Mouse (Mus musculus) embryonic facial prominence, embryonic 14.5 days (tissue): ENCODE data around the gene Anapc11. TPM values are rescaled to one million over a fixed set of nuclear protein-coding genes. Genes with fewer than 3 reads are reported as not detected.

Source experiments
- ATAC-seq: fragments of 200-750 bp; cut with Nextera tagmentation; 2 replicates; pipeline ENCODE4 v1.8.0; 2017; ENCODE audit warnings: low read depth, moderate number of reproducible peaks, moderate TSS enrichment
- DNase-seq: peaks from one replicate; pipeline ENCODE4 v3.0.0-alpha.2; 2015; ENCODE audit warnings: low spot score
- H3K27ac ChIP-seq: fragments of 300-500 bp; sonication (generic); replicated peaks from 2 replicates; pipeline ENCODE4 v1.5.1; 2014; ENCODE audit warnings: low read depth, mild to moderate bottlenecking, low read length, moderate library complexity
- H3K27me3 ChIP-seq: fragments of 300-500 bp; sonication (generic); replicated peaks from 2 replicates; pipeline ENCODE4 v1.6.1; 2014; ENCODE audit warnings: low read length; ENCODE audit not compliant: control insufficient read depth, insufficient read depth
- H3K36me3 ChIP-seq: fragments of 300-500 bp; sonication (generic); 2 replicates; pipeline ENCODE4 v1.6.1; 2014; ENCODE audit warnings: low read length, mixed read lengths; ENCODE audit not compliant: control insufficient read depth, insufficient read depth
- H3K4me1 ChIP-seq: fragments of 300-500 bp; sonication (generic); 2 replicates; pipeline ENCODE4 v1.6.1; 2014; ENCODE audit warnings: antibody characterized with exemption, low read length; ENCODE audit not compliant: control insufficient read depth, insufficient read depth
- H3K4me2 ChIP-seq: fragments of 300-500 bp; sonication (generic); 2 replicates; pipeline ENCODE4 v1.6.1; 2014; ENCODE audit warnings: low read depth, mild to moderate bottlenecking, low read length, moderate library complexity, mixed read lengths
- H3K4me3 ChIP-seq: fragments of 300-500 bp; sonication (generic); 2 replicates; pipeline ENCODE4 v1.5.1; 2014; ENCODE audit warnings: low read depth, mild to moderate bottlenecking, low read length
- H3K9ac ChIP-seq: fragments of 300-500 bp; sonication (generic); 2 replicates; pipeline ENCODE4 v1.6.1; 2014; ENCODE audit warnings: low read depth, mild to moderate bottlenecking, low read length, moderate library complexity, mixed read lengths
- H3K9me3 ChIP-seq: fragments of 300-500 bp; sonication (generic); 2 replicates; pipeline ENCODE4 v1.6.1; 2016; ENCODE audit warnings: low read length; ENCODE audit not compliant: control insufficient read depth
- WGBS: fragments of 180-500 bp; shearing (Covaris S2); extraction: QIAGEN DNeasy Blood & Tissue Kit; methylation state at CpG from one replicate; pipeline ENCODE4 v1.1.7; 2014; 5-methylcytosine and 5-hydroxymethylcytosine counted together
- polyA plus RNA-seq: library from polyadenylated mRNA; unstranded; fragments of >200 nt; fragmentation: Nextera tagmentation; extraction: Ambion mirVana; gene quantifications from 2 replicates; pipeline ENCODE4 v1.2.1, GENCODE M21; 2014

Gene Anapc11
- polyA plus RNA-seq, 1 experiment from 2014 or later: 242 TPM

DNA sequence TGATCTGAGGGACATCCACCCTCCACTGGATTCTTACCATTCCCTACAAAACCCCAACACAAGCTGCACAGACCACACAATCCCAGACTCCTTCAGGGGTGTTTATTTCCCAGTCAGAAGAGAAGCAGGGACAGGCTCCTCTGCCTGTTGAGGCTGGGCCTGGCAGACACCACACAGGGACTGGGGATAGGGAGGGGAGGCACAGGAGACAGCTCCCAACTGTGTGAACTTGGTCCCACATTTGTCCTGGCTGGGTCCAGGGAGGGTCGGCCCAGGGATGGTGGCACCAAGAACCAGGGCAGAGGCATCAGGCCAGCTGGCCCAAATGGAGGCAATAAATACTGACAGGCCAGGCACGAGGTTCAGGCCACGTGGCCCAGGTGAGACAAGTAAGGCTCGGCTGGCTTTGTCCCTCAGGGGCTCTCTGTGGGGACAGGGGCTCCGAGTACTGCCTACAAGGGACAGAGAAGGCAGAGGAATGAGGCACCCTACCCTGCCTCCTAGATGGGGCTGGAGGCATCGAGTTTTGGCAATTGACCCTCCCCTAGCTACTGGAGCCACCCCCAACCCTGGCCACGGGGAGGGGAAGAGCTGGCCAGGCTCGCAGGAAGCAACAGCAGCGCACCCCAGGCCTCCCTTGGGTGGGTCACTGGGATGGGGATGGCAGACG is 20.1 kb upstream of the Anapc11 start:
- H3K4me3 ChIP-seq: no peak overlapping the region
- peaks cover 16% of the 10 kb centered on the region for H3K4me1 ChIP-seq
- no peak for DNase-seq
- H3K36me3 ChIP-seq: peaks cover 33% of the 10 kb centered on the region
- H3K27ac ChIP-seq: no peak overlapping the region
- no peaks in the 10 kb centered on the region for H3K9me3 ChIP-seq
- H3K9ac ChIP-seq: 0 out of 2 replicates have a peak overlapping the region, but pooled peaks have one; percentile 36
- ATAC-seq: no peak
- no peak overlapping the region for H3K4me2 ChIP-seq
- no peaks in the 10 kb centered on the region for H3K27me3 ChIP-seq
- 74% methylated on average over 9 of the region's 10 CpGs for WGBS

DNA sequence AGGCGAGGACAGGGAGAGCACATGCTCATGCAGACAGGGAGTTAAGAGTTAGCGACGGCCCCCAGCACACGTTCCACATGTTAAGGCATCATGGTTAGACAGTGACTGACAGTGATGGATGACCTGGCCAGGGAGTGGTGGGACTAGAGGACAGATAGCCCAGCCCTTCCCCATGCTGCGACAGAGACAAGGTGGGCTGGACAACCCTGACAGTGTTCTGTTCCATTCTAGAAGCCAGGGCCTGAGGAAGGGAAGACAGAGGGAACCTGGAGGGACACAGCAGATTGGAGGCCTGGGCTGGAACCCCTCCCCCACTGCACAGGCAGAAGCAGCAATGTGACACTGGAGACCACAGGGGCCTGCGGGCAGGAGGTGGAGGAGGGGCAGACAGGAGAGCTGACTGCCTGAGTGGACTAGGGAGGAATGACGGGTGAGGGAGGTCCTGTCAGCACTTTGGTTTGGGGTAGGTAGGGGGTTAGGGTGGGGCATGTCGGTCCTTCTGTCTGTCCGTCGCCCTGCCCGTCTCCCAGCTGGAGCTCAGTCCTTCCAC is 19.5 kb upstream of the Anapc11 start:
- ATAC-seq (no peak), DNase-seq (no peak)
- Histone ChIP-seq H3K27ac (no peak overlapping the region), H3K4me3 (no peak overlapping the region), H3K9me3 (peaks cover 1% of the 10 kb centered on the region; the same call in 1 of the 2 replicates), H3K4me2 (no peak overlapping the region), H3K9ac (0 out of 2 replicates have a peak overlapping the region, but pooled peaks have one; percentile 94), H3K27me3 (no peaks in the 10 kb centered on the region), H3K4me1 (peaks cover 16% of the 10 kb centered on the region), H3K36me3 (peaks cover 38% of the 10 kb centered on the region)
- 70% methylated on average over 11 of the region's 11 CpGs for WGBS

DNA sequence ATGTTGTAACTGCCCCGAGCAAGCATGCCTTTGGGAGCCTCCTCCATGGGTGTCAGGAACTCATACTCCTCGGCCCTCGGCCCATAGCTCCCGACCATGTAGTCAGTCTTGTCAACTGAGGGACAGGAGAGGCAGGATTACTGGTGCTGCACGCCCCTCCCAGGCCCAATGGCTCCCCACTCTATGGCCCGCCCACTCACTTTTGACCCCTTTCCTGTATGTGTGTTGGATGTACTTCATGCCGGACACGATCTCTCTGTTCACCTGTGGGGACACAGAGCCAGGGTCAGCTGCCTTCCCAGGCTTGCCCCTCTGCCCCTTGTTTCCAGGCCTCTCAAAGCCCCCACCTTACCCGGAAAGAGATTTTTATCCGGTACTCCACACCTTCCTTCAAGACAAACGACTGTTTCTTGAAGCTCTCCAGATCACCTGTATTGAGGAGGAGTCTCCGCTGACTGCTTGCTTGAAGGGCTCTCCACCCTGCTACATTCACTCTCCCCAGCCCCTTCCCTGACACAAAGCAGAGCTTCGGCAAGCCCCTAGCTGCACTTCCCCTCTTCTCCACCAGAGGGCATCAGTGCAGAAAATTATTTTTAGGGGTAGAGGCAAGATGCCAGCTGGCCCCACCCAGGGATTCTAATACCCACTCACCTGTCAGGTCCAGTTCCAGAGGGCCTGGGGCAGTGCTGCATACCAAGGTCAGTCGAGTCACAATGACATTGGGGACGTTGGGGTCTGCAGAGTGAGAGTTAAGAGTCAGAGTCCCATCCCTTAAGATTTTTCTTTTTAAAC is 18.7 kb upstream of the Anapc11 start:
- Histone ChIP-seq H3K4me2 (peak overlapping the region; percentile 64), H3K9me3 (peaks cover 4% of the 10 kb centered on the region; the same call in 1 of the 2 replicates), H3K9ac (peak overlapping the region; percentile 94), H3K27me3 (no peaks in the 10 kb centered on the region), H3K27ac (peak overlapping the region; percentile 96; the same call in 1 of the 2 replicates), H3K4me3 (peak overlapping the region; percentile 88), H3K4me1 (peaks cover 11% of the 10 kb centered on the region), H3K36me3 (peaks cover 46% of the 10 kb centered on the region)
- peak; percentile 65 for DNase-seq
- WGBS: 57% methylated on average over 15 of the region's 15 CpGs
- ATAC-seq: no peak

DNA sequence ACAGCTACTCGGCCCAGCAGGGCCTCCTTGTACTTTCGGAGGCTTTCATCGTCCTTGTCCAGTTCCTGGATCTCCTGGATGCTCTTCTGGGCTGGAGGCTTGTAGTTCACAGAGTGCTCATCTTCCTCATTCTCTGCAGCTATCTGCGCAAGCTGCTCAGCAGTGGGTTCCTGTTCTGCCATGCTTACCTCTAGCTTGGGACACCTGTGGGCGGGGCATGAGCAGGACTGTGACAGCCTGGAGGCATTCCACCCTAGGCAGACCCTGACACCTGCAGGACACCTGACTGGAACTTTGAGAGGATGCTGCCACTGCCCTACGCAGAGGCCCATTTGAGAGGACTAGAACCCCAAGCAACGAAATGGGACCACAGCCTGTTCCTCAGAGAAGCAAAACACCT is 18.0 kb upstream of the Anapc11 start:
- ATAC-seq: no peak
- Histone ChIP-seq H3K4me1 (peaks cover 9% of the 10 kb centered on the region), H3K4me2 (peak overlapping the region; percentile 64), H3K27ac (peak overlapping the region; percentile 96), H3K27me3 (no peaks in the 10 kb centered on the region), H3K4me3 (peak overlapping the region; percentile 88), H3K9me3 (peaks cover 4% of the 10 kb centered on the region; the same call in 1 of the 2 replicates), H3K36me3 (peaks cover 52% of the 10 kb centered on the region), H3K9ac (peak overlapping the region; percentile 94)
- DNase-seq: no peak
- WGBS: 66% methylated on average over 7 of the region's 7 CpGs

DNA sequence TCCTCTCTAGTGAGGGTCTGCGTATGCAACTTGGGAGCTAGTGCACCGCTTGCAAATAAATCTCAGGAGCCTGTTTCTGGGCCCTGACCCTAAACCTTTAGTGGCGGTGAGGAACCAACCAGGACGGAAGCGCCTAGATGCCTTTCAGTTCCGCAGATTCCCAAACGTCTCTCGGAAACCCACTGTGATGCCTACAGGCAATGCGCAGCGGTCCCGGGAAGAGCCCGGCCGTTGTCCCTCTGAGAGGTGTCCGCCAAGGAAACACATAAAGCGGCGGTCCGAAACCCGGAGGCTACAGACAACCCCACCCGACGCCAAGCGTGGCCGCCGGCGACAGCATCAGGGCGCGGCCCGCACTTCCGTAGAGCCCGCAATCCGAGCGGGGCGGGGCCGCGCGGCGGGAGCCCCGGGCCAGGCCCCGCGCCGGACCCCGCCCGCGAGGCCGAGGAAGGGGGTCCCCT is 17.3 kb upstream of the Anapc11 start:
- peak overlapping the region; percentile 88 for H3K4me3 ChIP-seq
- DNase-seq: peak; percentile 33
- H3K4me2 ChIP-seq: peak overlapping the region; percentile 64
- H3K27ac ChIP-seq: peak overlapping the region; percentile 96
- under 1% methylated on average over 18 of the region's 44 CpGs for WGBS
- H3K36me3 ChIP-seq: peaks cover 58% of the 10 kb centered on the region
- H3K27me3 ChIP-seq: no peaks in the 10 kb centered on the region
- ATAC-seq: peak; percentile 21
- peaks cover 9% of the 10 kb centered on the region for H3K4me1 ChIP-seq
- H3K9me3 ChIP-seq: peaks cover 4% of the 10 kb centered on the region; the same call in 1 of the 2 replicates
- peak overlapping the region; percentile 94 for H3K9ac ChIP-seq

DNA sequence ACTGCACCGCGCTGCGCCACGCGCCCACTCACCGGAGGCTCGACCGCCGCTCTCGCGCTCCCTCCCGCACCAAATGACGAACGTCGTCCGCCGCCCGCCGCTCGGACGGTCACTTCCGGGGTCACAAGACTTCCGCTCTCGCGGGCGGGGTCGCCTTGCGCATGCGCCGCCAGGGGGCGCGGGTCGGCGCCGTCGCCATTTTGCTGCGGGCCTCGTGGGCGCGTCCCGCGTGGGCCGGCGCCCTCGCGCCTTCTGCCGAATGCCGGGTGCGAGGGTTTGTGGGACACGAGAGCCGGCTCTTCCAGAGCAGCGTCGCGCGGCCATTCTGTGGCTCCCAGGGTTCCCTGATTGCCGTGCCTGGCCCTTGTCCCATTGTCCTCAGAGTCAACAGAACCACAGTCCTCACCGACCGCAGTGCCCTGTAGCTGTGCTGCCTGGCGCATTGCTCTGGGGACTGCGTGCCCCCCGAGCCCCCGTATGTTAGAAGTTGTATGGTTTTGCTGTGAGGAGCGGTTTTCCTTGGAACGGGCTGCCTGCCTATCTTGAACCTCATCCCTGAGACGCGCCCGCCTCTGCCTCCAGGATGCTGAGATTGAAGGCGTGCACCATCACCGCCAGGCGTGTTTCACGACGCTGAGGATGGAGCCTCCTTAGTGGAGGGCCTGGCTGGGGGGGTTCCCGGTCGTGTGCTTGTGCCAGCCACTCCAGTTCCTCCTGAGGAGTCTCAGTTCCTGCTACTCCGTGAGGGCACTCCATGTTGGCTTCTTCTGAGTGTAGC is 16.5 kb upstream of the Anapc11 start, which contains the start of gene Arhgdia:
Gene Arhgdia, minus strand, starts transcription at position 135 of the 778 bp plus-strand sequence.
- H3K4me2 ChIP-seq: peak within 1 kb of the TSS; percentile 64
- peak within 1 kb of the TSS; percentile 88 for H3K4me3 ChIP-seq
- H3K4me1 ChIP-seq: peaks cover 9% of the 10 kb centered on the region
- H3K27me3 ChIP-seq: no peaks in the 10 kb centered on the region
- ATAC-seq: peak; percentile 58
- 9% methylated on average over 56 of the region's 75 CpGs for WGBS
- H3K27ac ChIP-seq: peak within 1 kb of the TSS; percentile 96
- H3K9ac ChIP-seq: peak within 1 kb of the TSS; percentile 94
- H3K9me3 ChIP-seq: peaks cover 4% of the 10 kb centered on the region; the same call in 1 of the 2 replicates
- H3K36me3 ChIP-seq: peaks cover 66% of the 10 kb centered on the region
- DNase-seq: peak; percentile 88

DNA sequence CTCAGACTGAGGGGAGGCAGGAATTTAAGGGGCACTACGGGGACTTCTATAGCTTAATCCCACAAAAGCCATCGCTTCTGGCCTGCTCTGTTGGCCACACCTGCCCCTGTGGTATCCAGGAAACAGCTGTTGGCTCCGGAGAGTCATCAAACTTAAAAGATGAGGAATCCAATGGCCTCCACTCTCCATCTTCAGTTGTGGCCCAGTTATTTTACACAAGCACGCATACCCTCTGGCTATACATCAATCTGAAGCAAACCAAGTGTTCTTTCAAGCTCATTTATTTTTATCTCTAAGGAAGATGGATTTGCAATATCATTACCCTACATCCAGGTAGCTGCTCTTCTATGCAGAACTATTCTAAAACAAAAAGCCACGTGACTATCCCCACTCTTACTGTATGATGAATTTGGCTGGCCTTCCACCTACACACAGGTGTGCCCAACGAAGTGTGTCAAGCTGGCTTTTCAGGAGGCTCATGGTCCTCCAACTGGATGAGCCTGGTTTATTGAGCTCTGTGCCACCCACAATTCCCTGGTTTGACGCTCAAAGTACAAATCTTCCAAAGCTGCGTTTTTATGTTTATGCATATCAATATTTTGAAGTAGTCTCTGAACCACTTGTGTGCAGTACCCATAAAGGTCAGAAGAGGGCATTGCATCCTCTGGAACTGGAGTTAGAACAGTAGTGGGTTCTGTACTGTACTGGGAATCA is 15.8 kb upstream of the Anapc11 start:
- Histone ChIP-seq H3K4me1 (peaks cover 9% of the 10 kb centered on the region), H3K9me3 (peaks cover 4% of the 10 kb centered on the region; the same call in 1 of the 2 replicates), H3K27ac (peak overlapping the region; percentile 96), H3K4me2 (peak overlapping the region; percentile 64), H3K36me3 (peaks cover 69% of the 10 kb centered on the region), H3K9ac (peak overlapping the region; percentile 94), H3K4me3 (peak overlapping the region; percentile 88), H3K27me3 (no peaks in the 10 kb centered on the region)
- no peak for DNase-seq
- 72% methylated on average over 8 of the region's 8 CpGs for WGBS
- ATAC-seq: no peak
